Mouse (Mus musculus) cerebellum, adult 11-12 months (tissue): ENCODE results near the gene Pdcd1lg2.
"Not testable (repeated sequence)": the region's sequence is repeated elsewhere in the genome, so short reads cannot be mapped to it uniquely, and the experiment has no call there.

Experiments used
- DNase-seq: peaks from one replicate; pipeline ENCODE4 v3.0.0; 2022

Gene Pdcd1lg2

DNA sequence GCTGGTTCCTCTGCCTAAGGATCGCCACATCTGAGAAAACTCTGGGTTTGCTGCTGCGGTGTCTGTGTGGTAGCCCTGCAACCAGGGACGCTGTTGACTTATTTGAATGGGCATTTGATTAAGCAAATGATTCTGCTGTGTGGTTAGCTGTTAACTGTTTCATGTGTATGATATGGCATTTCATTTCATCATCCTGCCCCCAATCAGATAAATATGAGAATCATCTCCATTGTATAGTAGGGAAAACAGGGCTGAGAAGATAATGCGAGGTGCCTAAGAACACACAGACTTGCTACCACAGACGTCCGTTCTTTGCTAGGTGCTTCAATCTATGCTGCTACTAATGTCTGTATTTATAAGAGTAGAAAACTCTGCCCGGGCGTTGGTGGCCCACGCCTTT is 26.3 kb upstream of the Pdcd1lg2 start:
- DNase-seq: no peak

DNA sequence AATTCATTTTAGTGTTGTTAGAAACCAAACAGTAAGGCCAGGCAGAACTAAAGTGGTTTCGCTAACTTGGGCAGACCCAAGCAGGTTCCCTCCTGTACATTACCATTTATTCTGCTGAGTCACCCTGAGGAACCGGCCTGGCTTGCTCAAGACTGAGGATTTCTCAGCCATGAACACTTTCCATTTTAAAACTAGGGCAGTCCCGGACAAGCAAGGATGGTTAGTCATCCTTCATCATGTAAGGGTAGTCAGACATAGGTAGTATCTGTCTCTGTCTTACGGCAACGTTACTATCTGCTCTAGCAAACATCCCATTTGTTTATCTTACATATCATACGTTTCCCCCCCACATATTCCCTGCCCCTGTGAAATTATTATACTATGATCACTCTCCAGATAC is 25.7 kb upstream of the Pdcd1lg2 start:
- DNase-seq: no peak

DNA sequence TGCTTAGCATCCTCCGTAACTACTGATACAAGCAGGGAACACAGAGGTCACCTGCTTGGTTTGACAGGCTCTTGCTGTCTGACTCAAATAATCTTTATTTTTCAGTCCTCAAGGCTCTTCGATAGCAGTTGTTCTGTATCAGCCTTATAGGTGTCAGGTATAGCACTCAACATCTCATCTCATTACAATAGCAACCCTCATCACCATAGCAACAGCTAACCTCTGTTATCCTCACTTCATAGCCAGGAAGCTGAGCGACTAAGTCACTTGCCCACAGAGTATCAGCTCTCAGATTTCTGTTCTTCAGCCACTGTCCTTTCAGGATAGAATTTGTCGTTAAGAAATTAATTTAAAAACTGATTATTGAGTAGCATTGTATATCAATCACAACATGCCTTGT is 24.9 kb upstream of the Pdcd1lg2 start:
- DNase-seq: no peak

DNA sequence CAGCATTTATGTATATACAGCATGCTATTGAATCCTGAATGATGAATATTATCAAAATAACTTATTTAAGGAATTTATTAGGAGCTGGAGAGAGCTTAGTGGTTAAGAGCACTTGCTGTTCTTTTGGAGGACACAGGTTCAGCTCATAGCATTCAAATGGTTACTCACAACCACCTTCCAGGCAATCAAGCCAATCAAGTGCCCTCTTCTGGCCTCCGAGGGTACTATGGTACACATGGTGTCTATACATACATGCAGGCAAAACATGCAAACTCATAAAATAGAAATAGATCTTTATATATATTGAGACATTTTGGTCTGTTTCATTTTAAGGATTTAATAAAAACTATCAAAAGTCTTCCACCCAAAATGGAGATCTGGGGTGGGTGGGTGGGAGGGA is 21.9 kb upstream of the Pdcd1lg2 start:
- no peak for DNase-seq

DNA sequence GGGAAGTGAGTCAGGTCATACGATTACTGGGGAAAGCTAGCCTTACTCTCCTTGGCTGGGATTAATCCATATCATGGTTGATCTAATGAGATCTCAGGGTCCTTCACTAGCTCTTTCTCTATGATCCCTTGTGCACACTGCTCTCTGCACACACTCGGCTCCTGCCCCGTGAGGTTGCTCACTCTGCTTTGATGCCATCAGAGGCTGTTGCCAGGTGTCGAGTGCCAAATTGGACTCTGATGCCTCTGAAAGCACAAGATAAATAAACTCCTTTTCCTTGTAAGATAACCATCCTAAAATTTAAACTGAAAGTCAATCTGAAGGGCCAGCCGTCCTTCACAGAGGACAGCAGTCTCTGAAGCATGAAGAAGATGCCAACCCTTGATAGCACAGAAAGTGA is 20.2 kb upstream of the Pdcd1lg2 start:
- no peak for DNase-seq

DNA sequence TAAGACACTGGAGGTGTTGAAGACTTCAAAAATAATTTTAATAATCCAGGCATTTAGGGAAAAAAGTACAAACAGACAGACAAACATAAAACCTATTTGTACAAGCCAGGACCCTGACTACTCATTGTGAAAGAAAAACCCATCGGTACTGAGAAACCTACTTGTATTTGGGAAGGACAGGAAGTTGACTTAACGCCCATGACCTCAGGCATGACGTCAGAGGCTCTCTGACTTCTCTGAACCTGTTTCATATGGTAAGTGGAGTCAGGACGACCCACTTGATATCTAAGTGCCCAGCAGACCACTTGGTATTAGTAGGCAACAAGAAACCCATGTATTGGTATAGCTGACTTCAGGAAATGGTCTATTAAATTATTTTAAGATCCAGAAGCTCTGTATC is 19.4 kb upstream of the Pdcd1lg2 start:
- DNase-seq: no peak

DNA sequence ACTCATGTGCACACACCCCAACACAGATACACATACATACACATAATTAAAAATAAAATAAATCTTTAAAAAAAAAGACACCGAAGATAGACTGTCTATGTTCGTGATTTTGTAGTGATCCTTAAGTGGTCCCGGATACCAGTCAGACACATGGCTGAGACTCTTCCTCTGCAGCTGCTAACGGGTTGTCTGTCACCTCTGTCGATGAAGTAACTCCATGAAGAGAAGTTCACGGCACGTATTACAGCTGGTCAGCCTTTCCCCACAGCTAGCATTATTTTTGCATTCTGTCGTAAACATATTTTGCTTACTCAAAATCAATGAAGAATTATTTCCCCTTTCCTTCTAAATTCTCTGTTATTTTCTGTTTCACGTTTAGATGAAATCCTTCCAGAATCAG is 17.4 kb upstream of the Pdcd1lg2 start:
- no peak for DNase-seq

DNA sequence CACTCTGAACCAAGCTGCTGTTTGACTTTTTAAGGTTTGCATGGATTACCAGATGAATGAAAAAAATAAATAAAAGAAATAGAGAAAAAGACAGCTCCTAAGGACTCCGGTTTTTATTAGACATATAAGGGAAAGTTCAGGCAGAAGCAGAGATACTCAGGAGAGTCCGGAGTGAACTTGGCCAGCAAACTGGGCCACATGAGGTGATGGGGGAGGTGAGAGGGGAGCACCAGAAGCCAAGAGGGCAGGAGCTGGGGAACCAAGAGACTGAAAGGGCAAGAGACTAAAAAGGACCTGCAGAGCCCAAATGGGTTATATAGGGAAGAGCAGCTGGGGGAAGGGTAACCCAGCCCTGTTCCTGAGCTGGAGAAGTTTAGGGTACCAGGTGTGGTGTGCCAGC is 16.0 kb upstream of the Pdcd1lg2 start:
- no peak for DNase-seq

DNA sequence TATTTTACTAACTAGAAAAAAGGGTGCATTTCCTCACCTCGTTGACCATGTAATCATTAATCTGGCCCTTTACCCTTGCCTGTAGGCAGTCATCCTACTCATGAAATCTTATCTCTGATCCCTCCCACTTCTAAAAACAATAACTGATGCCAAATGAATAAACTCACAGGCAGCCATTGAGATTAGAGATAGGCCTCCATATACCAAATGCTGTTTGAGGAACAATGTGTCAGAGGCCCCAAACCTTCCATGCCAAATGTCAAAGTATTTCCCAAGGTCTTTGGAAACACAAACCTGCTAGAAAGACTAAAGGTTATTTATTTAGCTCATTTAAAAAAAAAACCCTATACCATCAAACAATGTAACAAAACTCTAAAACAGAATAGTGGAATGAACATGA is 14.4 kb upstream of the Pdcd1lg2 start:
- no peak for DNase-seq

DNA sequence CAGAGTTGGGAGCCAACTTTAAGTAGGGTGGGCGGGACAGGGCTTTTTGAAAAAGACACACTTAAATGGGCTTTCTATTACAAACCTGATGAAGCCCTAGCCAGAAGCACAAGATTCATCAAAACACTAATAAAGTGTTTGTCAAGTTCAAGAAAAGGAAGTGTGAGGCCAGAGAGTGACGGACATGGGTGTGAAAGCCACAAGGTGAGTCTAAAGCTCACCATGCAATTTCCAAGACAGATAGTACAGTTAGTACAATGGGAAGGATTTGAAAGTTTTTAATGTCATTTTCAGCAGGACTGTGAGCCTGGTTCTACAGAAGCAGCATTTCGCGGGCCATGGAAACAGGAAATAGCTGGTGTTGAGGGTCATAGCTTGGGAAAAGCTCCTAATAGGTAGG is 10.9 kb upstream of the Pdcd1lg2 start:
- no peak for DNase-seq

DNA sequence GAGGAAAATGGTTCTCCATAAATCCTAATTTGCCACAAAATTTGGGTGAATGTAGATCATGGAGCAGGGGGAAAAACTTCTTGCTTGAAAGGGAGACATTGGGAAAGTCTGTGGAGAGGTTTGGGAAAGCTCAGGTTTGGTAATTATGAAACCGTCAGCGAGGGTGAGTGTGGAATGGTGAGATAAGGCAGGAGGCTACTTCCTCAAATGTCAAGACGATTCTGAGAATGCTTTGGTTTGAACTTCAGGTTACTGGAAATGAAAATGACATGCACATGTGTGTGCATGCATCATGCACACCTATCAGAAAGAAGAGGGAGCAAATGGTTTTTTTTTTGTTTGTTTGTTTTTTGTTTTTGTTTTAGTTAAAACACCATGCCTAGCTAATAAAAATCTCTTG is 10.3 kb upstream of the Pdcd1lg2 start:
- DNase-seq: no peak

DNA sequence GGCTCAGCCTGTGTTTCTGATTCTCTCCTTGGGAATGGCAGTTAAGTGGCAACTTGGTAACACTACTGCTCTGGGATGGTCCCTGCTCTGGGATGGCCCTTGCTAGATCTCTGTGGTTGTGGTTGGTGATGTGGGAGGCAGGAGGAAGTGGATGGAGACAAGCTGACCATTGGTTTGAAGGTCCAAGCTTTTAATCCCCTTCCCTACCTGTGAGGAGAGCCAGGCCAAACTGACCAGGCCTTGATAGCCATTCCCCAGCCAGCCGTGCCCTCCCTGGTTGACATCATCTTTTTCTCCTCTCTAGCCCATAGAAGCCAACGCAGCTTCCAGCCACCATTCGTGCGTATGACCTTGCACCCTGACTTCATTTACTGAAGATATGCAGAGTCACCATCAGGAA is 8.1 kb upstream of the Pdcd1lg2 start:
- DNase-seq: no peak

DNA sequence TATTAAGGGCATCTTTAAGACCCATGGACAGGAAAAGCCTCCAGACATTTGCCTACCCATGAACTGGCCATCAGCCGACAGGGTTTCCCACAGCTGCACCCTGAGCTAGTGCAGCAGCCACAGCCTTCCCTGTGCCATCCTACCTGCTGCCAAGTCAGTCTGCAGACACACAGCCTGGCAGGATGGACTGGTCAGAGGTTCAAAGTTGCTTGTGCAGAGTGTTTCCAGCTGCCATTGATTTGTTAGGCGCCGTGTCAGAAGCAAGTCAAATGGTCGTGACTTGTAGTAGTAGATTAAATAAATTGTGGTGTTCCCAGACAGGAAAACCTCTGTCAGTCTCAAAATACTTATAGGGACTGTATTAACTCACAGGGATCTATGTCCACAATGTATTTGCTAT is 7.5 kb upstream of the Pdcd1lg2 start:
- no peak for DNase-seq

DNA sequence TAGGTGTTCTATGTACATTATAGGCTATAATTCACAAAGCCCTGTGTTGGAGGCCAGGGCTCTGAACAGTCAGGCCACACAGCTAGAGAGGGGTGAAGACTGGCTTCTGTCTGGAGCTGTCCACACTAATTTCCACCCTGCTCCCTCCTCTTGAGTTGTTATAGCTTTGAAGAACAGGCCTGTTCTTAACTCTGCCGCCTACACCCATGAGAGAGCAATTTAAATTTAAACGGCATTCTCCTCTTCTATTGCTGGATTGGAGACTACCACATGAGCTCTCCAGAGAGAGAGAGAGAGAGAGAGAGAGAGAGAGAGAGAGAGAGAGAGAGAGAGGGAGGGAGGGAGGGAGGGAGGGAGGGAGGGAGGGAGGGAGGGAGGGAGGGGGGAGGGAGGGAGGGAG is 5.3 kb upstream of the Pdcd1lg2 start:
- DNase-seq: no peak

DNA sequence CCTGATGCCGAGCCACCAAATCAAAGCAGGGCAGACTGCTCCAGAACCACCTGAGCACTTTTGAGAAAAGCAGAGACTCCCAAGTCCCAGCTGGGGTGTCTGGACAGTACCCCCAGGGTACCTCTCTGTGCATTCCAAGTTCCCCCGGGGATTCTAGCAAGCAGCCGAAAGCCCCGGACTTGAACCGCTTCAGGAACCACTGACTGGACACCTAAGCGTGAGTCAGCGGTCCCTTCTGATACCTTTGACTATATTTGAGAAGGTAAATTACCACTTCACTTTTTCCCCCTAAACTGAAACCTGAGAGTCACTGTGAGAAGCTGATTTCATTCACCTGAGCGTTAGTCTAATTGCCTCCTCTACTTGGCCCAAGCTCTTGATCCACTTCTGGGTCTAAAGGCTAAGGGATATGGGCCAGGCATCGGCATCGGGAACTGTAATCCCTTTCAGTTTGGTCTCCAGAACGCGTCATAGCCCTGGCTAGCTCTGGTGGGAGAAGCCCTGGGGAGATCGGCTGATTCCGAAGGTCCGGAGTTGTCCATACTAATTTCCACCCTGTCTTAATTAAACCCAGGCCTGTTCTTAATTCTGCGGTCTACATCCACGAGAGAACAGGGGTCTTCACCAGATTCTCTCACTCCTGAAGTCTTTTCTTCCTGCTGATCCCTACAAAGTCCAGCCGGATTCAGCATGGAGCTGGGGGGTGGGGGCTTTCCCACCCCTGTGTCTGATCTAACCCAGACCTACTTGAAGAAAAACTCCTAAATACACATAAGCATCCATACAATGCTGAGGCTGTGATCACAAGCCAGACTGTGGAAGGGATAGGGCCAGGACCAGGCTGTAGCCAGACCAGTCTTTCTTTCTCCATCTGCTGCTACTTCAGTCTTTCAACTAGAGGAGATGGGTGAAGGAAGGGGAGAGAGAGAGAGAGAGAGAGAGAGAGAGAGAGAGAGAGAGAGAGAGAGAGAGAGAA is 4.4 kb upstream of the Pdcd1lg2 start:
- DNase-seq: no peak

DNA sequence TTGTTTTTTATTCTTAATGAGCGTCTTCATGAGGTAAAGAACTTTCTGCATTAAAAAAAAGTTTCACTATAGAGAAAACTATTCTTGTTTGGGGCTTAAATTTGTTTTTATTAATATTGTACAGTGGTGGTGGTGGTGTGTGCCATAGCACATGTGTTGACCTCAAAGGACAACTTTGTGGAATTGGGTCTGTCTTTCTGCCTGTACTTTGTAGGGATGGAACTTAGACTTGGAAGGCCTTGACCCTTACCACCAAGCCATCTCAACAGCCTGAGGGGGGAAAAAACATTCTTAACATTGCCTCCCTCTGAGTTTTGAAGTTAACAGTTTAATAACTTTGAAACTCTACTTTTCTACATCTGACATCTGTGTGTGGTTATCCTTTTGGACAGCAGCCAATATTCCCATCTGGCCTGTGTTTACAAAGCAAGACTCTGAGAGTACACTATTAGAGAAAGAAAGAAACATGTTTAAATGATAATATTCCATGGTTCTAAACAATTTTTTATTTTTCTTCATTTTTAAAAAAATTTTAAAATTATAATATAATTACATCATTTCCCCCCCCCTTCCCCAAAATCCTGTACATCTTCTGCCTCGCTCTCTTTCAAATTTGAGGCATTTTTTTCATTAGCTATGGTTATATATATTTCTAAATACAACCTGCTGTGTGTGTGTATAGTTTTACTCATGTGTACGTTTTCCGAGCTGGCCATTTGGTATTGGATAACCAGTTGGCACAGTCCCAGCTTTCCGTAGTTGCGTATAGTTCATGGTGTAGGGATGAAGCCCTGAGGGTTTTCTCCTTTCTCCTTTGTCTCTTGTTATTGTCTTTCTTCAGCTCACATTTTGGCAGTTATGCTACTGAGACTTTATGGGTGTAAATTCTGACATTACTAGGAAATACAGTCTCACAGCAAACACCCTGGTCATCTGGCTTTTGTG is 2.0 kb downstream of the Pdcd1lg2 start:
- no peak for DNase-seq

DNA sequence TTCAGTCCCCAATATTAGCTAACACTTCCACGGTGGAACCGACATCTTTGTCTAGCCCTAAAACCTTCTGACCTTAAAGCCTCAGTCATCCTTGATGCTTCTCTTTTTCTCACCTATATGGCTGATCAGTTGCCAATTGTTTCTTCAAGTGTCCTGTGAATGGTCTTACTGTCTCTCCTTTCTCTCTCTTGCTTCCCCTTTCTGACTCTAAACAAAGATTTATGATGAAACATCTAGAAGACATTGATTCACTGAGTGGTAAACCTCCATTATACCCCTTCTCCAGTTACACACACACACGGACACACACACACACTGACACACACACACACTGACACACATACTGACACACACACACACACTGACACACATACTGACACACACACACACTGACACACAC is 3.8 kb downstream of the Pdcd1lg2 start:
- DNase-seq: no peak

DNA sequence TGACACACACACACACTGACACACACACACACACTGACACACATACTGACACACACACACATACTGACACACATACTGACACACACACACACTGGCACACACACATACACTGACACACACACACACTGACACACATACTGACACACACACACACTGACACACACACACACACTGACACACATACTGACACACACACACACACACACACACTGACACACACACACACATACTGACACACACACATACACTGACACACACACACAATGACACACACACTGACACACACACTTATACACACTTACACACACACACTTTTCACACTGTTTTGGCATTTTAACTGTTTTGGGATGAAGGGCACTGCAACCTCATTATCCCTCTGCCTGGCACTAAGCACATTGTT is 4.2 kb downstream of the Pdcd1lg2 start:
- not testable (repeated sequence) for DNase-seq

DNA sequence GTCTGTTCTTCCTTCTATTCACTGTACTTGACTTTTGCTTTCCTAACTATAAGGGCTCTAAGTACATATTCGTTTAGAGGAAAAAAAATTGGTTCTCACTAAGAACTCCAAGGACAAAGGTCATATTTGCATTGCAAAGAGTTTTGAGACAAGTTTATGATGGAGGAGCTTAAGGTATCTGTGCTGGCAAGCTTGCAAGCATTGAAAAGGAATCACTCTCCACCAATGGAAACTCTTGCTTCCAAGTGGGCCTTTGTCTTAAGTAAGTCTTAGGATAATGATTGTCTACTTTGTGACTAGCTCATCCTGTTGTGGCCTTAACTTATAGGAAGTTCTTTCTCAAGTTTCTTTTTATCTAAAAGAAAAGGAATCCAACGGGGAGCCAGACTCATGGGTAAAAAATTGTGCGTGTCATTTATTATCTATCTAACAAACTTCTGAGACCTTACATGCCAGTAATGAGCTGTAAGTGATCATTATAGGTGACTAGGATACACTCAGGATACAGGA is 5.7 kb downstream of the Pdcd1lg2 start:
- no peak for DNase-seq

DNA sequence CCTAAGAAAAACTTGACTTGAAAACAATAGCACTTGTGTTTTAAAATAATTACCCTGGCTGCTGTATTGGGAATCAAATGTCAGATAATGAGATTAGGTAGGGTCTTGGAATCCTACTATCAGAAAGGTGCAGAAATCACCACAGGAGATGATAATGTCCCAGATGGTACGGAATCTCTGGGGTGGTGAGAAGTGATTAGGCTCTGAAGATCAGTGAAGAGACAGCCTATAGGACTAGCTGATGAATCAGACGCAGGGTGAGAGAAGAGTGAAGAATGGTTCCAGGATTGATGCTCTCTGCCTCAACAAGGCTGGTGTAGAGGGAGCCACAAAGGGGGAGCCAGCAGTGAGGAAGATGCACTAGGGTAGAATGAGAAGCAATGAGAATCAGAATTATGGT is 6.5 kb downstream of the Pdcd1lg2 start:
- no peak for DNase-seq

DNA sequence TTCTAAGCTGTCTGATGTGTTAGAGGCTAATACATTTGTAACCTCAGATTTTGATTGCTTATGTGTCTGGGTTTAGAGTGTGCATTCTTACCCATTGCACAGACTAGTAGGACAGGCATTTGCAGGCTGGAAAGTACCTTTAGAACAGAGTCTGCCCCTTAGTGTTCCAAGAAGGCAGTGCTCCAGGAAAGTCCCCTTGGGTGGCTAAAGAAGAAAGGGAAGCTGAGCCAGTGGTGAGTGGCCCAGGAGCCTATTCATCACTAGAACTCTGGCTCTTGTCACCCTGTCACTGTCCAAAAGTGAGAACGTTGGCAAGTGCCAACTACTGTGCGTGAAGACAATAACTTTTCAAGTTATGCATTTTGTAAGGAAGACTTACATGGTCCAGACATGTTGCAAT is 7.2 kb downstream of the Pdcd1lg2 start:
- DNase-seq: no peak

DNA sequence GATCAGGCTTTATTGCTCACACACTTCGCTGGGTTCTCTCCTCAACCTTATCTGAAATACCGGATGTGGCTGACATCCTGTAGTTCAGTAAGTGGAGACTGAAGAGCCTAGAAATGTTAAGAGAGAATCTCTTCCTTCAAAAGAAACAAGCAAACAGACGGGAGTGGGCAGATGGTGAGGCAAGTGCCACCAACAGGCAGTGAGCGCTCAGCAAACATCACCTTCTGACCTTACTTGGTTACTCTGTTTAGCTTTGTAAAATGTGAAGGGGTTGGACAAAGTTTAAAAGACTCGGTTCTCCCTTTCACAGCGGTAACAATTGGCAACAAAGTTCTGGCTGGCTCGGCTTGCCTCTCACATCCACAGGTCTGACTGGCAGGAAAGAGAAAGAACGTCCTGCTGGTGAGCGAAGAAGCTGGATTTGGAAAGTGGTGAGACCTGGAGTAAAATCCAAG is 8.0 kb downstream of the Pdcd1lg2 start:
- no peak for DNase-seq

DNA sequence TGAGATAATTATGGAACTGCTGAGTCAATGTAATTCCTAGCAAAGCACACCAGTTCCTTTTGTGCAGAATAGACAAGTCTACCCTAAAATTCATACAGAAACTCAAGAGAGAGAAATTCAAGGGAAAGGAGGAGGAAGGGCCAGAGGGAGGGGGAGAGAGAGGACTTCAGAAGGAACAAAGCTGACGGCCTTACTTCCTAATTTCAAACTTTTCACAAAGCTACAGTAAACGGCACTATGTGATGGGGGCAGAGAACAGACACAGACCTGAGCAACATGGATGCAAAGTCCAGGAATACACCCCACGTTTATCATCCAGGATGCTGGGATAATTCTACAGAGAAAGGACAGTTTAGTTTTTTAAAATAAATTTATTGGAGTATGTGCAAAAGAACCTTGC is 8.8 kb downstream of the Pdcd1lg2 start:
- DNase-seq: no peak

DNA sequence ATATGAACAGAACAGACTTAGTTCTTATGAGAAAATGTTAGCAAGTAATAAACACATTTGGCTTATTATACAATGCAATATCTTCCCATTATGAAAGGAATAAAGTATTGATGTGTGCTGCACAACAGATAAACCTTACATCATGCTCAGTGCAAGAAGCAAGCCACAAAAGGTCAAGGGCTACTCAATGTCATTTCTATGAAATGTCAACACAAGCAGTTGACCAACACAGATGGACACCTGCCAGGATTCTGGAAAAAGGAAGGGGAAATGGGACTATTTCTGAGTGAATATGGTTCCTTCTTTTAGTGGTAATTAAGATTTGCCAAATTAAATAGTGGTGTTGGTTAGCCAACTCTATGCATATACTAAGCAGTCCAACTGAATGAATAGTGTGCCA is 9.2 kb downstream of the Pdcd1lg2 start:
- no peak for DNase-seq
